Mouse (Mus musculus) left cerebral cortex, postnatal 4 days (tissue): Measurements from ENCODE around the gene Cyp26c1. TPM values are rescaled to one million over a fixed set of nuclear protein-coding genes. Genes with fewer than 3 reads are reported as not detected.
A peak's percentile ranks its signal among the peaks of the same experiment; 100 is the strongest.

Experiments used
- DNase-seq: peaks from one replicate; pipeline ENCODE4 v3.0.0-alpha.2; 2022
- intact Hi-C: fragments of 180-260 bp; cut with DNase I; formaldehyde crosslinking; loops from one replicate; pipeline ENCODE4 v1.15.1; 2025
- total RNA-seq, 2 experiments: library from RNA; stranded (reverse); gene quantifications; 2 replicates each; pipeline ENCODE4 v1.2.3; 2021

Cyp26c1 gene
- total RNA-seq, 2 experiments from 2014 or later: 0.22 TPM; not detected in 1

- intact Hi-C loops: no loop called here
- no peak for DNase-seq
Observed at GRCm38 (mm10) chr19:37698273-37699160, 13.1 kb downstream of the Cyp26c1 start.

- intact Hi-C loops: no loop called here
- DNase-seq: no peak
Observed at GRCm38 (mm10) chr19:37699711-37700110, 14.3 kb downstream of the Cyp26c1 start.

- intact Hi-C loops: loop anchor here (1.0 kb wide), 1 partner anchor 185 kb away; no protein-coding TSS in a partner anchor
- DNase-seq: no peak
Observed at GRCm38 (mm10) chr19:37702377-37703076, 17.1 kb downstream of the Cyp26c1 start.

- intact Hi-C loops: loop anchor here (1.0 kb wide), 1 partner anchor 183 kb away; no protein-coding TSS in a partner anchor
- DNase-seq: peak; percentile 66
Observed at GRCm38 (mm10) chr19:37703902-37704509, 18.6 kb downstream of the Cyp26c1 start.

- DNase-seq: no peak
- intact Hi-C loops: no loop called here
Observed at GRCm38 (mm10) chr19:37705722-37706121, 20.3 kb downstream of the Cyp26c1 start.

- intact Hi-C loops: no loop called here
- no peak for DNase-seq
Observed at GRCm38 (mm10) chr19:37714681-37715080, 29.3 kb downstream of the Cyp26c1 start.

- DNase-seq: no peak
- intact Hi-C loops: no loop called here
Observed at GRCm38 (mm10) chr19:37715980-37716379, 30.6 kb downstream of the Cyp26c1 start.

- DNase-seq: no peak
- intact Hi-C loops: no loop called here
Observed at GRCm38 (mm10) chr19:37716524-37717175, 31.3 kb downstream of the Cyp26c1 start.

GRCm38 (mm10) chr19:37719166-37719565 lies 33.8 kb downstream of the Cyp26c1 start:
- intact Hi-C loops: no loop called here
- DNase-seq: no peak

- no peak for DNase-seq
- intact Hi-C loops: no loop called here
Observed at GRCm38 (mm10) chr19:37724591-37724990, 39.2 kb downstream of the Cyp26c1 start.

GRCm38 (mm10) chr19:37726585-37726984 lies 41.2 kb downstream of the Cyp26c1 start:
- no peak for DNase-seq
- intact Hi-C loops: no loop called here

GRCm38 (mm10) chr19:37727366-37727765 lies 42.0 kb downstream of the Cyp26c1 start:
- DNase-seq: no peak
- intact Hi-C loops: no loop called here

- no peak for DNase-seq
- intact Hi-C loops: no loop called here
Observed at GRCm38 (mm10) chr19:37735426-37735825, 50.0 kb downstream of the Cyp26c1 start.

GRCm38 (mm10) chr19:37738575-37738974 lies 53.2 kb downstream of the Cyp26c1 start:
- no peak for DNase-seq
- intact Hi-C loops: no loop called here

GRCm38 (mm10) chr19:37740043-37740442 lies 54.7 kb downstream of the Cyp26c1 start:
- no peak for DNase-seq
- intact Hi-C loops: no loop called here

Other genes with a start within 250 kb of the Cyp26c1 start
- gene Exoc6, start 135.2 kb upstream of the Cyp26c1 start, total RNA-seq: 10 to 100 TPM; 54.5 to 55.5 TPM
- under 1 TPM in 1 of 2 experiments, not detected in 1; 0.20 TPM for gene Cyp26a1, start 12.2 kb downstream of the Cyp26c1 start, total RNA-seq